Mouse (Mus musculus): ENCODE measurements around the gene Psg17. TPM values are rescaled to one million over a fixed set of nuclear protein-coding genes. Genes with fewer than 3 reads are reported as not detected.
A peak's percentile ranks its signal among the peaks of the same experiment; 100 is the strongest.
"Not testable (repeated sequence)": the region's sequence is repeated elsewhere in the genome, so short reads cannot be mapped to it uniquely, and the experiment has no call there.

The Psg17 gene
- polyA plus RNA-seq, 1 experiment from 2014 or later, result 0.23 TPM

DNA sequence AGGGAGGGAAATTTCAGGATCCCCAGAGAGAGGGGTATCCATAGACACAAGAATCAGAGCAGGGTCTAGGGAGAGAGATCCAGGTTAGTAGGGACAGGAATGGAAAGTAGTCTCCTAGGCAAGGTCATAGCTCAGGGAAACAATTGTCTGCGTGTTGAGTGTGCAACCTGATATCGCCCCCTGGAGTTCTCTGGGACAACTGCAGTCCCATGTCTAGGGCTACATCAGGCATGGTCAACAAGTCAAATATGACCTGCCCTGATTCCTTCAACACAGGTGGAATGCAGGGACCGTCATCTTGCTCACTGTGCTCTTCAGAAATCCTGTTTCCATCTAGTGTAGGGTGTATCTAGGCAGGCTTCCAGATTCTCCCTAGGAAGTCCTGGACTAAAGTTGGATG is 22.3 kb downstream of the Psg17 start:
- 41% methylated on average over 3 of the region's 3 CpGs for WGBS
- no peaks in the 10 kb centered on the region for H3K36me3 ChIP-seq (ENCODE audit: control insufficient read depth, insufficient read depth, low read length)
- H3K4me1 ChIP-seq (ENCODE audit: control insufficient read depth, insufficient read depth, low read length), result no peaks in the 10 kb centered on the region
- H3K4me3 ChIP-seq (ENCODE audit: low read depth, low read length), result no peak overlapping the region
- H3K9ac ChIP-seq (replicated peaks; ENCODE audit: low read depth, low read length), result no peak overlapping the region
- no peak overlapping the region for H3K27ac ChIP-seq (ENCODE audit: low read length)
- no peaks in the 10 kb centered on the region for H3K9me3 ChIP-seq (ENCODE audit: control insufficient read depth, low read depth, low read length)
- H3K4me2 ChIP-seq (replicated peaks; ENCODE audit: low read depth, low read length), result no peak overlapping the region
- ATAC-seq (ENCODE audit: insufficient number of reproducible peaks, insufficient read depth, low FRiP score, low read depth), result no peak
- no peaks in the 10 kb centered on the region for H3K27me3 ChIP-seq (ENCODE audit: control insufficient read depth, insufficient read depth, low read length)

DNA sequence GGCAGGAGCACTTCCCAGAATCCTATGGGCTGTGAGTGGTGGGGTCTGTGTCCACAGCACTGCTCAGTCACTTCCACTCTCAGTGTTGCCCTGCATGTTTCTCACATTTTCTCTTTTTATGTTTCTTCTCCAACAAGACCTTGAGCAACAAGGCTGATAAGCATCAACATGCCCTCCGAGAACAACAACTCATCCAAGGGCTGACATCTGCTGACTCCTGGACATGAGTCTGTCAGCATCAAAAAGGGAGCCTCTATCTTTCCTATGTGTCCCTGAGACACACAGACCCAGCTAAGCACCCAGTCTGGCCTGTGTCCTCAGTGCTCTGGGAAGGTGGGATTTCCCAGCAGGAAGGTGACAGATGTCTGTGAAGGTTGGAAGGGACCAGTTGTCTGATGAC is 23.0 kb downstream of the Psg17 start, which contains the start of gene Psg19:
TSS of gene Psg19 (minus strand) at position 101 of the 400 bp plus-strand sequence.
- Histone ChIP-seq H3K4me3 (ENCODE audit: low read depth, low read length) (no peak within 1 kb of the TSS), H3K9me3 (ENCODE audit: control insufficient read depth, low read depth, low read length) (no peaks in the 10 kb centered on the region), H3K4me2 (replicated peaks; ENCODE audit: low read depth, low read length) (no peak within 1 kb of the TSS), H3K9ac (replicated peaks; ENCODE audit: low read depth, low read length) (no peak within 1 kb of the TSS), H3K27me3 (ENCODE audit: control insufficient read depth, insufficient read depth, low read length) (no peaks in the 10 kb centered on the region), H3K4me1 (ENCODE audit: control insufficient read depth, insufficient read depth, low read length) (no peaks in the 10 kb centered on the region), H3K36me3 (ENCODE audit: control insufficient read depth, insufficient read depth, low read length) (no peaks in the 10 kb centered on the region), H3K27ac (ENCODE audit: low read length) (no peak within 1 kb of the TSS)
- ATAC-seq (ENCODE audit: insufficient number of reproducible peaks, insufficient read depth, low FRiP score, low read depth), result no peak
- WGBS, result 75% methylated on average over 1 of the region's 1 CpGs

GRCm38 (mm10) chr7:18790671-18791070 is 30.7 kb downstream of the Psg17 start:
- not testable (repeated sequence) for H3K9ac ChIP-seq (replicated peaks; ENCODE audit: low read depth, low read length); H3K4me3 ChIP-seq (ENCODE audit: low read depth, low read length)

GRCm38 (mm10) chr7:18781301-18781700 is 40.1 kb downstream of the Psg17 start:
- WGBS, result 37% methylated on average over 2 of the region's 2 CpGs
- not testable (repeated sequence) for H3K36me3 ChIP-seq (ENCODE audit: control insufficient read depth, insufficient read depth, low read length); H3K4me3 ChIP-seq (ENCODE audit: low read depth, low read length); H3K27ac ChIP-seq (ENCODE audit: low read length); H3K4me2 ChIP-seq (replicated peaks; ENCODE audit: low read depth, low read length); H3K4me1 ChIP-seq (ENCODE audit: control insufficient read depth, insufficient read depth, low read length); H3K9ac ChIP-seq (replicated peaks; ENCODE audit: low read depth, low read length); H3K27me3 ChIP-seq (ENCODE audit: control insufficient read depth, insufficient read depth, low read length); H3K9me3 ChIP-seq (ENCODE audit: control insufficient read depth, low read depth, low read length)
- peak; percentile 49; the same call in 1 of the 2 replicates for ATAC-seq (ENCODE audit: insufficient number of reproducible peaks, insufficient read depth, low FRiP score, low read depth)

More at GRCm38 (mm10) chr7:18790671-18791070, 30.7 kb downstream of the Psg17 start:
- not testable (repeated sequence) for H3K27ac ChIP-seq (ENCODE audit: low read length); ATAC-seq (ENCODE audit: insufficient number of reproducible peaks, insufficient read depth, low FRiP score, low read depth); H3K36me3 ChIP-seq (ENCODE audit: control insufficient read depth, insufficient read depth, low read length); H3K4me2 ChIP-seq (replicated peaks; ENCODE audit: low read depth, low read length); H3K27me3 ChIP-seq (ENCODE audit: control insufficient read depth, insufficient read depth, low read length); H3K4me1 ChIP-seq (ENCODE audit: control insufficient read depth, insufficient read depth, low read length); H3K9me3 ChIP-seq (ENCODE audit: control insufficient read depth, low read depth, low read length)

DNA sequence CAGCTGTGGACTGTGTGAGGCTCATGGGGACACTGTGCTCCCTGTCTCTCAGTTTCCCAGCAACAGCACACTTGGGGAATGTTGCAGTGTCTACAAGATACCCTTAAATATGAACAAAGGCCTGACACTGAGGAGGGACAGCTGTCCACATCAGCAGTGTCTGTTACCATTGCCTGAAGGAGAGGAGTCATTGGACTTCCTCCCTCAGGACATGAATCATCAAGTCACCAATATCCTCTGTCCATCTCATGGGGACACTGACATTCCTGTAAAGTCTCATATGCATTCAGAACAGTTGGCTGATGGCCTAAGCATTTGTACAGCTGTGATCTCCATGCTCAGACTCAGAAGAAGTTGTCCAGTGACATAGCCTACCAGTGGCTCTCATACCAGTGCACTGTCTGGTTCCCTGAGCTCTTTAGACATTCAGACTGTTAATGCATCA is 42.0 kb downstream of the Psg17 start:
- Histone ChIP-seq H3K9me3 (ENCODE audit: control insufficient read depth, low read depth, low read length) (no peaks in the 10 kb centered on the region), H3K27me3 (ENCODE audit: control insufficient read depth, insufficient read depth, low read length) (no peaks in the 10 kb centered on the region), H3K4me2 (replicated peaks; ENCODE audit: low read depth, low read length) (no peak overlapping the region), H3K4me3 (ENCODE audit: low read depth, low read length) (no peak overlapping the region), H3K27ac (ENCODE audit: low read length) (no peak overlapping the region), H3K36me3 (ENCODE audit: control insufficient read depth, insufficient read depth, low read length) (no peaks in the 10 kb centered on the region), H3K4me1 (ENCODE audit: control insufficient read depth, insufficient read depth, low read length) (no peaks in the 10 kb centered on the region), H3K9ac (replicated peaks; ENCODE audit: low read depth, low read length) (no peak overlapping the region)
- no peak for ATAC-seq (ENCODE audit: insufficient number of reproducible peaks, insufficient read depth, low FRiP score, low read depth)

Other genes with a start within 250 kb of the Psg17 start
- gene Psg23, start 205.1 kb downstream of the Psg17 start, polyA plus RNA-seq (2014; fragmentation: Nextera tagmentation; extraction: Ambion mirVana), result not detected in 2 replicates
- gene Psg21, start 164.9 kb downstream of the Psg17 start, polyA plus RNA-seq (2014; fragmentation: Nextera tagmentation; extraction: Ambion mirVana), result not detected in 2 replicates
- not detected in 2 replicates for gene Psg20, start 135.4 kb downstream of the Psg17 start, polyA plus RNA-seq (2014; fragmentation: Nextera tagmentation; extraction: Ambion mirVana)
- not detected in 2 replicates for gene Psg22, start 103.5 kb downstream of the Psg17 start, polyA plus RNA-seq (2014; fragmentation: Nextera tagmentation; extraction: Ambion mirVana)
- gene Psg19, start 23.1 kb downstream of the Psg17 start, polyA plus RNA-seq (2014; fragmentation: Nextera tagmentation; extraction: Ambion mirVana), result not detected in 2 replicates
- gene Mill2, start 18.4 kb upstream of the Psg17 start, polyA plus RNA-seq (2014; fragmentation: Nextera tagmentation; extraction: Ambion mirVana), result 1.0 and 1.1 TPM in 2 replicates
- 23.9 and 32.8 TPM in 2 replicates for gene Pglyrp1, start 49.7 kb upstream of the Psg17 start, polyA plus RNA-seq (2014; fragmentation: Nextera tagmentation; extraction: Ambion mirVana)
- gene Ccdc61, start 88.8 kb upstream of the Psg17 start, polyA plus RNA-seq (2014; fragmentation: Nextera tagmentation; extraction: Ambion mirVana), result 18.5 and 21.7 TPM in 2 replicates
- 0.81 and 1.2 TPM in 2 replicates for gene Nova2, start 104.3 kb upstream of the Psg17 start, polyA plus RNA-seq (2014; fragmentation: Nextera tagmentation; extraction: Ambion mirVana)
- gene Nanos2, start 165.8 kb upstream of the Psg17 start, polyA plus RNA-seq (2014; fragmentation: Nextera tagmentation; extraction: Ambion mirVana), result not detected in 2 replicates
- 3.0 and 3.5 TPM in 2 replicates for gene Mypop, start 169.6 kb upstream of the Psg17 start, polyA plus RNA-seq (2014; fragmentation: Nextera tagmentation; extraction: Ambion mirVana)
- gene Irf2bp1, start 182.4 kb upstream of the Psg17 start, polyA plus RNA-seq (2014; fragmentation: Nextera tagmentation; extraction: Ambion mirVana), result 22.7 and 25.5 TPM in 2 replicates
- 14.8 and 15.3 TPM in 2 replicates for gene Foxa3, start 201.9 kb upstream of the Psg17 start, polyA plus RNA-seq (2014; fragmentation: Nextera tagmentation; extraction: Ambion mirVana)
- gene Sympk, start 202.8 kb upstream of the Psg17 start, polyA plus RNA-seq (2014; fragmentation: Nextera tagmentation; extraction: Ambion mirVana), result 21.7 and 23.7 TPM in 2 replicates
- not detected in 2 replicates for gene Rsph6a, start 233.1 kb upstream of the Psg17 start, polyA plus RNA-seq (2014; fragmentation: Nextera tagmentation; extraction: Ambion mirVana)